Comparison of ENCODE assay signal across 11 mouse cellular contexts in the genomic region with DNA sequence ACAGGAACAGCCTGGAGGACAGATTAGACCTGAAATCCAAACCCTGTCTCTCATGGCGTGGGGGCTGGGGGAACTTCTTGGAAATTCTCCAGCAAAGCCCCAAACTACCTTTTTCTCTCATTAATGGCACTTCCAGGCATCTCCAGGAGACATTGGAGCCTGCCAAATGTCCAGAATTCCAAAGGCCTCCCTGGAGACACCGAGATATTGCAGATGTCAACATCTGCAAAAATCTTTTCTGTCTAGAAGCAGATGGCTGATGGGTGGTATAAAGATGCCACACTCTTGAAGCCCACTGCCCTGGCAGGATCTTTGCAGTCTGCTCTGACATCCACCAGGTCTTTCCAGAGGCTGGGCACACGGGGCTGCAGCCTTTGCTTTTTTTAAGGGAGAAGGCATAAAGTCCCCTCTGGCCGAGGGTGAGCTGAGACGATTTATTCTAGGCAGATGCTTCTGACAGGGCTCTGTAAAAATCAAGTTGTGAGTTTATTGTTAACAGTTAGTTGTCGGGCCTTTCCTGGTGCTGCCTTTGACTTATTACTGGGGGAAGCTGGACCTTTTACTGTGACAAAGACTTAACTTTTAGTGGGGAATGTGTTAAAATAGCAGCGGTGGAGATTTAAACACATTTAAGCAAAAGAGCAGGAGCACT. TPM values are rescaled to one million over a fixed set of nuclear protein-coding genes. Genes with fewer than 3 reads are reported as not detected.
DNase-seq lines count a peak whose midpoint lies in the region; ATAC-seq and TF ChIP-seq lines count a peak whose summit lies in the region.
"Had no signal": no experiment of that assay in that cellular context is flagged by ENCODE, and none has a peak within 500 bp of the region (broad histone marks: within the 10 kb centered on the region; RNA-seq: fewer than 3 reads in every experiment).

No protein-coding gene starts in this region.

- no peaks in the 10 kb centered on the region for H3K36me3 ChIP-seq in kidney, adult 2 months (ENCODE audit: control insufficient read depth, insufficient read depth, low read length)
- peaks cover 13% of the 10 kb centered on the region for H3K36me3 ChIP-seq in embryonic facial prominence, embryonic 13.5 days
- H3K36me3 ChIP-seq in kidney, embryonic 15.5 days = no peaks in the 10 kb centered on the region
- H3K36me3 ChIP-seq in neural tube, embryonic 13.5 days = no peaks in the 10 kb centered on the region

- H3K9me3 ChIP-seq in embryonic facial prominence, embryonic 13.5 days = no peaks in the 10 kb centered on the region
- H3K9me3 ChIP-seq in kidney, embryonic 15.5 days (replicated peaks) = no peaks in the 10 kb centered on the region
- H3K9me3 ChIP-seq in neural tube, embryonic 13.5 days = no peaks in the 10 kb centered on the region

- TF ChIP-seq CTCF in kidney, adult 2 months (conservative IDR thresholded peaks at IDR 0.05; ENCODE audit: insufficient read depth, insufficient read length, low read depth, low read length) = no peak

- no peaks in the 10 kb centered on the region for H3K27me3 ChIP-seq in kidney, adult 2 months (replicated peaks; ENCODE audit: control insufficient read depth, insufficient read depth, low read length)
- H3K27me3 ChIP-seq in embryonic facial prominence, embryonic 13.5 days = no peaks in the 10 kb centered on the region
- H3K27me3 ChIP-seq in kidney, embryonic 15.5 days = peaks cover 9% of the 10 kb centered on the region
- peaks cover 24% of the 10 kb centered on the region for H3K27me3 ChIP-seq in neural tube, embryonic 13.5 days

- H3K4me3 ChIP-seq in kidney, adult 2 months (ENCODE audit: insufficient read depth, low read depth, low read length) = no peak overlapping the region
- H3K4me3 ChIP-seq in embryonic facial prominence, embryonic 13.5 days = peak overlapping the region; percentile 99; the same call in 1 of the 2 replicates
- H3K4me3 ChIP-seq in kidney, embryonic 15.5 days (replicated peaks) = no peak overlapping the region
- no peak overlapping the region for H3K4me3 ChIP-seq in neural tube, embryonic 13.5 days
- H3K4me3 ChIP-seq: left cerebral cortex, adult 2 months had no signal

- no peak for ATAC-seq in embryonic facial prominence, embryonic 13.5 days (ENCODE audit: insufficient number of reproducible peaks, insufficient read depth, low FRiP score, low TSS enrichment, low read depth)
- ATAC-seq in kidney, embryonic 15.5 days (replicated peaks; ENCODE audit: low FRiP score) = no peak
- no peak for ATAC-seq in neural tube, embryonic 13.5 days (ENCODE audit: low read depth)

- DNase-seq in kidney, adult 2 months = peak; percentile 32
- no peak for DNase-seq in kidney, postnatal 14 days
- DNase-seq in spleen, adult 12 weeks (ENCODE audit: low spot score) = no peak
- DNase-seq in adrenal gland, postnatal 25 days = no peak
- no peak for DNase-seq in cerebellum, postnatal 10 days
- DNase-seq: adrenal gland, adult 2 months had no signal

- no peak for TF ChIP-seq POLR2A in kidney, adult 2 months (IDR thresholded peaks at IDR 0.05; ENCODE audit: low read depth, low read length)

- WGBS in kidney, adult 2 months = 36% methylated on average over 7 of the region's 7 CpGs
- WGBS in embryonic facial prominence, embryonic 13.5 days = 11% methylated on average over 7 of the region's 7 CpGs
- 16% methylated on average over 7 of the region's 7 CpGs for WGBS in kidney, embryonic 15.5 days
- 8% methylated on average over 7 of the region's 7 CpGs for WGBS in neural tube, embryonic 13.5 days

- peaks cover 7% of the 10 kb centered on the region for H3K4me1 ChIP-seq in kidney, adult 2 months (ENCODE audit: control insufficient read depth, insufficient read depth, low read length)
- H3K4me1 ChIP-seq in embryonic facial prominence, embryonic 13.5 days = peaks cover 30% of the 10 kb centered on the region
- peaks cover 31% of the 10 kb centered on the region for H3K4me1 ChIP-seq in kidney, embryonic 15.5 days
- H3K4me1 ChIP-seq in neural tube, embryonic 13.5 days (replicated peaks) = peaks cover 52% of the 10 kb centered on the region

- H3K27ac ChIP-seq in kidney, adult 2 months (ENCODE audit: insufficient read depth, low read depth, low read length) = no peak overlapping the region
- peak overlapping the region; percentile 100 for H3K27ac ChIP-seq in embryonic facial prominence, embryonic 13.5 days
- peak overlapping the region; percentile 77 for H3K27ac ChIP-seq in kidney, embryonic 15.5 days
- peak overlapping the region; percentile 42 for H3K27ac ChIP-seq in neural tube, embryonic 13.5 days (replicated peaks)
- H3K27ac ChIP-seq: left cerebral cortex, adult 2 months; macrophage had no signal

- H3K9ac ChIP-seq in embryonic facial prominence, embryonic 13.5 days = peak overlapping the region; percentile 36; the same call in 1 of the 2 replicates
- no peak overlapping the region for H3K9ac ChIP-seq in kidney, embryonic 15.5 days
- H3K9ac ChIP-seq in neural tube, embryonic 13.5 days = 0 out of 2 replicates have a peak overlapping the region, but pooled peaks have one; percentile 22

- peak overlapping the region; percentile 63 for H3K4me2 ChIP-seq in embryonic facial prominence, embryonic 13.5 days
- peak overlapping the region; percentile 70; the same call in 1 of the 2 replicates for H3K4me2 ChIP-seq in kidney, embryonic 15.5 days
- H3K4me2 ChIP-seq in neural tube, embryonic 13.5 days = peak overlapping the region; percentile 83; the same call in 1 of the 2 replicates

RNA-seq across cellular contexts. Expression of a gene that starts 4.7 kb away (rescaled TPM):
- polyA plus RNA-seq in kidney, adult 2 months (2012; rRNA removed) = 31.1 and 53.9 TPM in 2 replicates
- 188 and 209 TPM in 2 replicates for polyA plus RNA-seq in embryonic facial prominence, embryonic 13.5 days (2015; fragmentation: Nextera tagmentation; extraction: Ambion mirVana)
- 94.2 and 102 TPM in 2 replicates for polyA plus RNA-seq in kidney, embryonic 15.5 days (2015; fragmentation: Nextera tagmentation; extraction: Ambion mirVana)
- 19.3 and 29.9 TPM in 2 replicates for polyA plus RNA-seq in neural tube, embryonic 13.5 days (2015; fragmentation: Nextera tagmentation; extraction: Ambion mirVana)
- 62.0 and 84.9 TPM in 2 replicates for total RNA-seq in adrenal gland, postnatal 25 days (2021)
